Mouse (Mus musculus) spleen, adult 2 months (tissue): Measurements from ENCODE around the gene Gm36864.
"Not testable (repeated sequence)": the region's sequence is repeated elsewhere in the genome, so short reads cannot be mapped to it uniquely, and the experiment has no call there.

Experiments
- CTCF ChIP-seq: fragments of 200-500 bp; IDR thresholded peaks from 2 replicates; pipeline ENCODE4 v1.5.1; 2011; ENCODE audit warnings: mild to moderate bottlenecking, inconsistent platforms; ENCODE audit not compliant: insufficient read depth, insufficient read length, insufficient replicate concordance; ENCODE audit errors: extremely low read depth
- POLR2A ChIP-seq: fragments of 200-500 bp; IDR thresholded peaks from 2 replicates; pipeline ENCODE4 v1.6.1; 2011; ENCODE audit warnings: low read depth, low read length, inconsistent platforms

DNA sequence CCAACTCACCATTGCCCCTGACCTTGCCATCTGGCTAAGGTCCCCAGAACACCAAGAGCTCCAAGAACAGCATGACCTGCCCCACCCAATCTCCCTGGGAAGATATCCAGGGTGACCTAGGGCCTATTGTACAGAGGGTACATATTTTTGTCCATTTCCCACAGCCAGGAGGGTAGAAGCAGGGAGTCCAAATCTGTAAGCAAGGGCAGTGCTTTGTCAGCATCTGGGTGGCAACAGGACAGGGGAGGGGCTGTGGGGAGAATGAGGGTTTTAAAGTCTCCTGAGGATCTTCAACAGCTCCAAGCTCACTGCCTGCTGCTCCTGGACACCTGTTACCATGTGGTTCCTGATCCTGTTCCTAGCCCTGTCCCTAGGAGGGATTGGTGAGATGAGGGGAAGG is 48.0 kb upstream of the Gm36864 start, which contains the start of gene Klk1b24:
- TF ChIP-seq CTCF, POLR2A: not testable (repeated sequence)
